Mouse (Mus musculus) embryonic facial prominence, embryonic 13.5 days (tissue): ENCODE results near the gene Amz2. TPM values are rescaled to one million over a fixed set of nuclear protein-coding genes. Genes with fewer than 3 reads are reported as not detected.

Experiments used
- ATAC-seq: fragments of 200-750 bp; cut with Nextera tagmentation; 2 replicates; pipeline ENCODE4 v1.8.0; 2017; ENCODE audit warnings: low read depth; ENCODE audit not compliant: insufficient number of reproducible peaks, insufficient read depth, low FRiP score, low TSS enrichment
- H3K27ac ChIP-seq: fragments of 300-500 bp; sonication (generic); 2 replicates; pipeline ENCODE4 v1.5.1; 2015; ENCODE audit warnings: moderate library complexity, mild to moderate bottlenecking, inconsistent platforms
- H3K27me3 ChIP-seq: fragments of 300-500 bp; sonication (generic); 2 replicates; pipeline ENCODE4 v1.6.1; 2015; ENCODE audit warnings: mild to moderate bottlenecking, inconsistent platforms
- H3K36me3 ChIP-seq: fragments of 300-500 bp; sonication (generic); 2 replicates; pipeline ENCODE4 v1.6.1; 2015; ENCODE audit warnings: mild to moderate bottlenecking, inconsistent platforms
- H3K4me1 ChIP-seq: fragments of 300-500 bp; sonication (generic); 2 replicates; pipeline ENCODE4 v1.6.1; 2015; ENCODE audit warnings: inconsistent platforms
- H3K4me2 ChIP-seq: fragments of 300-500 bp; sonication (generic); 2 replicates; pipeline ENCODE4 v1.6.1; 2015; ENCODE audit warnings: moderate library complexity, mild to moderate bottlenecking, inconsistent platforms
- H3K4me3 ChIP-seq: fragments of 300-500 bp; sonication (generic); 2 replicates; pipeline ENCODE4 v1.5.1; 2015; ENCODE audit warnings: mild to moderate bottlenecking, inconsistent platforms
- H3K9ac ChIP-seq: fragments of 300-500 bp; sonication (generic); 2 replicates; pipeline ENCODE4 v1.6.1; 2015; ENCODE audit warnings: mild to moderate bottlenecking, inconsistent platforms
- H3K9me3 ChIP-seq: fragments of 300-500 bp; sonication (generic); 2 replicates; pipeline ENCODE4 v1.6.1; 2016; ENCODE audit warnings: inconsistent platforms
- WGBS: fragments of 180-500 bp; shearing (Covaris S2); methylation state at CpG from one replicate; pipeline ENCODE4 v1.1.7; 2015; ENCODE audit warnings: mixed read lengths; 5-methylcytosine and 5-hydroxymethylcytosine counted together
- polyA plus RNA-seq: library from polyadenylated mRNA; unstranded; fragments of >200 nt; fragmentation: Nextera tagmentation; extraction: Ambion mirVana; gene quantifications from 2 replicates; pipeline ENCODE4 v1.2.1, GENCODE M21; 2015

Amz2 gene
- polyA plus RNA-seq, 1 experiment from 2014 or later: 48.4 TPM

DNA sequence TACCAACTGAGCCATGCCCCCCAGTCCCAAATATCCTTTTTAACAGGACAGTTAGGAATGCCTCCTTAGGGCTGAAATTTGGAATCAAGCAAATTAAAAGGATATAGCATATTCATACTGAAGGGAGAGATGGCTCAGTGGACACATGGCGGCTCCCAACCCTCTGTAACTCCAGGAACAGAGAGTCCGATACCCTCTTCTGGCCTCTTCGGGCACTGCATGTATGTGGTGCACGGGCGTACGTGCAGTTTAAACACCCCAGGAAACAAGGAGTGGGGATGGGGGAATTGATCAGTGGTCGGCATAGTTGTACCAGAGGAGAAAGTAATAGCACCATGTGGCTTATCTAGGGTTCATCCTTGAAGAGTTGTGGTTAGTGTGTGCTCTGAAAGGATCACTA lies 18.9 kb downstream of the Amz2 start:
- Histone ChIP-seq H3K36me3 (no peaks in the 10 kb centered on the region), H3K4me2 (no peak overlapping the region), H3K4me1 (peaks cover 15% of the 10 kb centered on the region), H3K9ac (no peak overlapping the region), H3K9me3 (no peaks in the 10 kb centered on the region), H3K4me3 (no peak overlapping the region), H3K27me3 (no peaks in the 10 kb centered on the region; the same call in 1 of the 2 replicates), H3K27ac (no peak overlapping the region)
- no peak for ATAC-seq
- 54% methylated on average over 7 of the region's 7 CpGs for WGBS

DNA sequence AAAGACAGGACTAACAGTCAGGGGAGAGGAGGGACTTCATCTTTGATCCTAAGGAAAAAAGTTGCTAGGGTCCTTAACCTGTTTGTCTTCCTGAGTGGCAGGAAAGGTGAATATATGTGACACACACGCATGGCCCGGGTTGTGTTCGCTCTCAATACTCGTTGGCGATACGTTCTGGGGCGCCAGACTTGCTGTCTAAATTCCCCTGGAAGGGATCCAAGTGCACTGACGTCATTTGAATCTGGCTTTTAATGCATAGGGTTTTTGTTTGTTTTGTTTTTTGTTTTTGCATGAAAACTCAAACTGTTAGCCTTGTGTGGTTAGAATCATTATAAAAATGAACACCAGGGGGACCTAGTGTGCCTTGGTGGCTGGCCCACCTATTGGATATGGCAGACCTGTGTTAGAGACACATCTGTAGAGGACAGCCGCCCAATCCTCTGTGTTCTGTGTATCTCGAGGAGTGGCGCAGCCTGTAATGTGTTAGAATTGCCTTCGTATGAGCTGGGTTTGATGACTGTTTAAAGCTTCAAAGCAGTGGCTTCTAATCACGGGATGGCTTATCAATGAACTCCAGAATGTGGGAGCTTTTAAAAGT lies 19.8 kb downstream of the Amz2 start:
- H3K27ac ChIP-seq: no peak overlapping the region
- no peaks in the 10 kb centered on the region for H3K36me3 ChIP-seq
- no peak overlapping the region for H3K9ac ChIP-seq
- 46% methylated on average over 13 of the region's 13 CpGs for WGBS
- ATAC-seq: no peak
- H3K27me3 ChIP-seq: no peaks in the 10 kb centered on the region; the same call in 1 of the 2 replicates
- peaks cover 5% of the 10 kb centered on the region; the same call in 1 of the 2 replicates for H3K4me1 ChIP-seq
- no peak overlapping the region for H3K4me3 ChIP-seq
- H3K4me2 ChIP-seq: no peak overlapping the region
- H3K9me3 ChIP-seq: no peaks in the 10 kb centered on the region

DNA sequence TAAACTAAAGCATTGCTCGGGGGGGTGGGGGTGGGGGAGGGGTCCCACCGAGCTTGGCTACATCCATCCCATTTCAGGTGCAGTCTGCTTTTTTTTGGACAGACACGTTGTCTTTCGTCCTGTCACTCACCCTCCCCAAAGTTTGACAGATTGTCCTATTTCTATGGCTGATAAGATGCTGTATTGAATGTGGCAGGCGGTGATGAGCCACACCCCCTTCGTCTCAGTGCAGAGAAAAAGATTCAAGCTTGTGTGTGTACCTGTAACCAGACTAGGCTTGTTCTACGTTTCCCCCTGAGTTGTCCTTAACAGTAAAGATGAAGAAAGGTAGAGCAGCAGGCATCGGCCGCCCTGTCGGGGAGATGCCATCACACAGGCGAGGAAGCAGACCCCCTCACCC lies 25.4 kb downstream of the Amz2 start:
- Histone ChIP-seq H3K4me3 (no peak overlapping the region), H3K4me1 (no peaks in the 10 kb centered on the region), H3K27ac (no peak overlapping the region), H3K27me3 (no peaks in the 10 kb centered on the region), H3K9me3 (no peaks in the 10 kb centered on the region), H3K4me2 (no peak overlapping the region), H3K36me3 (no peaks in the 10 kb centered on the region), H3K9ac (no peak overlapping the region)
- ATAC-seq: no peak
- 73% methylated on average over 11 of the region's 11 CpGs for WGBS

DNA sequence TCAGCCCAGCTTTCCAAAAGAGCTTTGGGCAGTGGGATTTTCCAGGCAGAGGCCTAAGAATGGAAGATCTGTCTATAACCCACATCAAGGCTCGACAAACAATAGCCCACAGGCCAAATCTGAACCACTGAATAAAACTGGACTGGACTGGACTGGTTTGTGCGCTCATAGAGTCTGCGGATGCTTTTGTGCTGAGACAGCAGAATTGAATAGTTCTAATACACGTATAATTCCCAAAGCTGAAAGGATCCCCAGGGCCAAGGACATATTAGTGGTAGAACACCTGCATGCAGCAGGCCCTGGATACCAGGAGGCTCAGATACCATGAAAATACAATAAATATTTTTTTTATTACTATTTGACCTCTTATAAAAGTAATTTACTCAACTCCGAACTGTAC lies 30.5 kb downstream of the Amz2 start:
- ATAC-seq: no peak
- no peaks in the 10 kb centered on the region for H3K9me3 ChIP-seq
- no peak overlapping the region for H3K4me3 ChIP-seq
- no peaks in the 10 kb centered on the region for H3K4me1 ChIP-seq
- no peaks in the 10 kb centered on the region for H3K36me3 ChIP-seq
- WGBS: 91% methylated on average over 5 of the region's 5 CpGs
- no peak overlapping the region for H3K27ac ChIP-seq
- no peak overlapping the region for H3K9ac ChIP-seq
- H3K27me3 ChIP-seq: no peaks in the 10 kb centered on the region
- no peak overlapping the region for H3K4me2 ChIP-seq

DNA sequence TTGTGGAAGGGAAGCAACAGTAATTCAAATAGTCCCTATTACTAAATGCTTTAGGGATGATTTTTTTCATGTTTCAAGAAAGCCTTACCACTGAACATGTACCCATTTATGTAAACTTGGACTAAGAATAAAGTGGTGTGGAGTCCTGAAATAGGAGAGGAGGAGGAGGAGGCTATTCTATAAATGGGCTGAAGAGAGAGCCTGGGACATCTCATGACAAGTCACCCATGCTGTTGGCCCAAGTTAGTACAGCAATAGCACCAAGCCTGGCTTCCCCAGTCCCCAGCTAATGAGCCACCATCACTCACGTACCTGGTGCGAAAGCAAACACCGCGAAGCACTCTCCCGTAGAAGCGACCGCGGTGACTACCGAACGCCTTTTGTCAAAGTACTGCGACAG lies 32.4 kb downstream of the Amz2 start:
- Histone ChIP-seq H3K4me3 (no peak overlapping the region), H3K36me3 (no peaks in the 10 kb centered on the region), H3K9me3 (no peaks in the 10 kb centered on the region), H3K9ac (no peak overlapping the region), H3K4me1 (no peaks in the 10 kb centered on the region), H3K4me2 (no peak overlapping the region), H3K27me3 (no peaks in the 10 kb centered on the region), H3K27ac (no peak overlapping the region)
- WGBS: 94% methylated on average over 11 of the region's 11 CpGs
- ATAC-seq: no peak

DNA sequence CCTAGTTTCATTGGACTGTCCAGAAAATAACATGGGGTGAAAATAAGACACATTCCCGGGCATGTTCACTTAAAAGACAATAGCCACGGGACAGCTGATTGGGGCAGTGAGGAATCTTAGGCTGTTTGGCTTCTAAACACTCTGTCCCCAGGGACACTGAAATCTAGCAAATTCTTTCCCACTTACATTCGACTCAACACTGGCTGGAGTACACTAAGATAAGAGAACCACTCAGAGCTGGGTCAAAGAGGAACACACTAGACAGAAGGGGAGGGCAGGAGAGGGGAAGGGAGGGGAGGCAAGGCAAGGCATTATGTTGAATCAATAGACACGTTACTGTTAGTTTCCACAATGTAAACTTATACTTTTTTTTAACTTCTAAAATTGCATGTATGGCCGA lies 34.8 kb downstream of the Amz2 start:
- H3K4me3 ChIP-seq: no peak overlapping the region
- no peaks in the 10 kb centered on the region for H3K4me1 ChIP-seq
- H3K36me3 ChIP-seq: no peaks in the 10 kb centered on the region
- no peak overlapping the region for H3K4me2 ChIP-seq
- 68% methylated on average over 5 of the region's 5 CpGs for WGBS
- no peaks in the 10 kb centered on the region for H3K9me3 ChIP-seq
- ATAC-seq: no peak
- no peak overlapping the region for H3K9ac ChIP-seq
- H3K27ac ChIP-seq: no peak overlapping the region
- H3K27me3 ChIP-seq: no peaks in the 10 kb centered on the region

DNA sequence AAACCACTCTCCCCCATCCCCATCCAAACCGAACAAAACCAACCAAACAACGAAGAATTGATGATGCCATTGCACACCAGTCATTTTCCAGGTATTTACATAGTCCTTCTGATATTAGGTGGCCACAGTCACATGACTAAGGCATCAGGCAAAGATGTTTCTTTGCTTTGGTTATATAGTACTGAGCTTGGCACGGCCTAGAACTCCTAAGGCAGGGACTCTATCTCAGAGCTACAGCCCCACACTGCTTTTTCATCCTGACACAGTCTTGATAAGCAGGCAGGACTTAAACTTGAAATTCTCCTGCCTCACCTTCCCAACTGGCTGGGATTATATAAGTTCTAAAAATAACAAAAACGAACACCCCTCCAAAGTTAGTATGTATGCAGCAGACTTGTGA lies 39.3 kb downstream of the Amz2 start:
- Histone ChIP-seq H3K9me3 (no peaks in the 10 kb centered on the region), H3K27ac (no peak overlapping the region), H3K9ac (no peak overlapping the region), H3K36me3 (no peaks in the 10 kb centered on the region), H3K4me3 (no peak overlapping the region), H3K4me1 (no peaks in the 10 kb centered on the region), H3K27me3 (no peaks in the 10 kb centered on the region; the same call in 1 of the 2 replicates), H3K4me2 (no peak overlapping the region)
- no peak for ATAC-seq
- 90% methylated on average over 4 of the region's 4 CpGs for WGBS

DNA sequence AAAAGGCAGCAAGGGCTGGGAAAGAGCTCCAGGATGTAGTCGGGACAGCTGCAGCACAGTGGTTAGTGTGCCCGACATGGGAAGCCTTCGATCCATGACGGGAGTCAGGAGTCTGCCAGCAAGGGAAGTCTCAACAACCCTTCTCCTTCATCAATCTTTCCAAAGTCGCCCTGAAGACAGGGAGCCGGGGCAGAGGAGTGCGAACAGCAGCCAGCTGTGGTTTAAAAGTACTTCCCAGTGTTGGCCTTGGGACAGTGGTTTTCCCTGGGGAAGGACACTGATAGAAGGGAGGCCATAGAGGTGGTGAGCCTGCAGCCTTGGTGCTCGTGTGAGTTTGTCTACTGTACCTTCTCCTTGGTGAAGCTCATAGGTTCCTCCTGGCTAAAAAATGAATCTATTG lies 41.2 kb downstream of the Amz2 start:
- Histone ChIP-seq H3K4me1 (peaks cover 14% of the 10 kb centered on the region), H3K27me3 (peaks cover 18% of the 10 kb centered on the region), H3K4me3 (no peak overlapping the region), H3K9me3 (no peaks in the 10 kb centered on the region), H3K36me3 (no peaks in the 10 kb centered on the region), H3K27ac (no peak overlapping the region), H3K9ac (no peak overlapping the region), H3K4me2 (no peak overlapping the region)
- ATAC-seq: no peak
- 83% methylated on average over 8 of the region's 8 CpGs for WGBS

DNA sequence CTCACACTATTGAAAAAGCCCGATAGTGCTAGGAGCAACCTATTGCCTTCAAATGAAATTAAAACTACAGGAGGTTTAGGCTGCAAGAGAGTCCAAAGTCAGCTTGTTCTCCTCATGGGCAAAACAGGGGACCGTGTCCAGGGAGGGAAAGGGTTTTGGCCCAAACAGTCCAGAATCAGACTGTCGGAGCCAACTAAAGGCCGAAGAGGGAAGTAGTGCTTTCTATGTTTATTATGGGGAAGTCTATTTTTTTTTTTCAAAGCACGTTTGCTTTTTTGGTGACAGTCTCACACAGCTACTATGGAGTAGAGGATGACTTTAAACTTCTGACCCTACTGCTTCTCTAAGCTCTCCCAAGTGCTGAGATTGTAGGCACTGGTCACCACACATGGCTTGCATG lies 42.4 kb downstream of the Amz2 start:
- ATAC-seq: no peak

DNA sequence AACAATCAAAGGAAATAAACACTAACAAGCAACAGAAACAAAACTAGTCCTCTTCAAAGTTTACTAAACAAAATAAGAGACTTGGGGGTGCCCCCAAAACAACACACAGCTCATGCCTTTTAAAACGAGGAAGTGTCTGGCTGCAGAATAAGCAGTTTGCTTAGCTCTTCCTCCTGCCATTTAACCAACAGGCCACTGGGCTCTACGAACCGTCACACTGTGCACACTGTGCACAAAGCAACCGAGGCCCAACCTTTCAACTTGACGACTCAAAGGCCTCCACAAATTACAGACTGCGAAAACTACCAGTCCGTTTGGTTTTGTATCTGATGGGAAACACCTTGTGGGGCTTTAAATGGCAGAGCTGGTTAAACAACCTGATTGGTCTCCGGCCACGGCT lies 44.4 kb downstream of the Amz2 start:
- Histone ChIP-seq H3K4me1 (peaks cover 24% of the 10 kb centered on the region), H3K27me3 (peaks cover 37% of the 10 kb centered on the region), H3K36me3 (no peaks in the 10 kb centered on the region), H3K9ac (no peak overlapping the region), H3K4me2 (no peak overlapping the region), H3K9me3 (no peaks in the 10 kb centered on the region), H3K27ac (no peak overlapping the region), H3K4me3 (no peak overlapping the region)
- no peak for ATAC-seq
- 58% methylated on average over 9 of the region's 9 CpGs for WGBS

More for the DNA sequence above, 42.4 kb downstream of the Amz2 start:
- H3K27ac ChIP-seq: no peak overlapping the region
- H3K4me2 ChIP-seq: no peak overlapping the region
- H3K27me3 ChIP-seq: peaks cover 23% of the 10 kb centered on the region
- no peaks in the 10 kb centered on the region for H3K36me3 ChIP-seq
- no peak overlapping the region for H3K9ac ChIP-seq
- no peak overlapping the region for H3K4me3 ChIP-seq
- 92% methylated on average over 5 of the region's 5 CpGs for WGBS
- peaks cover 20% of the 10 kb centered on the region for H3K4me1 ChIP-seq
- H3K9me3 ChIP-seq: no peaks in the 10 kb centered on the region

DNA sequence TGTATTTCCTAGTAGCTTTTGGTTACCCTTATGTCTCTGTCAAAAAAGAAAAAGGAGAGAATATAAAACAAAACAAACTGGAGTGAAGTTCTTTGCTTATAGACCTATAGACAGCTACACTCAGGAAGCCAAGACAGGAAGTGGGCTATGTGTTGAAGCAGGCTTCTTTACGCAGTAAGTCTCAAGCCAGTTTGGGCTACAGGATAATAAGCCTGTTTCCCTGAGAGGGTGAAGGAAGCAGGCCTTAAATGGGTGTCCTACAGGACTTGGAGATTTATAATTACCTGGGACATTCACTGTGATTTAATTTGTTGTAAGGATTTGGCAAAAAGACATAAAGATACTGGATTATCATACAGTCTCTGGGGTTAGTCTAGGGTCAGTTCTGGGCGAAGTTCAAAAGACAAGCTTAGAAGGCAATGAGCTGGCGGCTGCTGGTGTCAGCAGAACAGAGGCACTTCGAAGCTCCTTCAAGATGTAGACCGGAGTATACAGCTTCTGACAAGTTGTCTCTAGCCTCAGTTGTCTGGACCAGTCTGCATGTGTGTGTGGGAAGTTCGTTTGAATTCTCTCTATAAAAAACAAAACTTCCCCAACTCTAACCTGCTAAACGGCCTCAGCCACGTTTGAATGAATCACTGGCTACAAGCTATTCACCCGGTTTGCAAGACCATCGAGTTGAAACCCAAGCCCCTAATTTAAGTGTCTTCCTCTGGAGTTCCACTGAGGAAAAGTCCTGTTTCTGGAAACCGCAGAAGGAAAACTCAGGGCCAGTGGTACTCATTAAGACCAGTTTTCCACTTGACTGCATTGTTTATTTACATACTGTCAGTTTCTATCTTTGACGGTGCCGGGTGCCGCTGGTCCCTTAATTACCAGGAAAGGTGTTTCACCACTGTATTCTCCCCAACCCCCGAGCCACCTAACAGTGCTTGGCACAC lies 45.4 kb downstream of the Amz2 start:
- H3K27me3 ChIP-seq: peaks cover 43% of the 10 kb centered on the region
- peak overlapping the region; percentile 91 for H3K4me2 ChIP-seq
- H3K36me3 ChIP-seq: no peaks in the 10 kb centered on the region
- peaks cover 24% of the 10 kb centered on the region for H3K4me1 ChIP-seq
- no peak for ATAC-seq
- H3K9ac ChIP-seq: 0 out of 2 replicates have a peak overlapping the region, but pooled peaks have one; percentile 78
- peak overlapping the region; percentile 58 for H3K4me3 ChIP-seq
- H3K27ac ChIP-seq: no peak overlapping the region
- H3K9me3 ChIP-seq: no peaks in the 10 kb centered on the region
- WGBS: 26% methylated on average over 15 of the region's 15 CpGs

DNA sequence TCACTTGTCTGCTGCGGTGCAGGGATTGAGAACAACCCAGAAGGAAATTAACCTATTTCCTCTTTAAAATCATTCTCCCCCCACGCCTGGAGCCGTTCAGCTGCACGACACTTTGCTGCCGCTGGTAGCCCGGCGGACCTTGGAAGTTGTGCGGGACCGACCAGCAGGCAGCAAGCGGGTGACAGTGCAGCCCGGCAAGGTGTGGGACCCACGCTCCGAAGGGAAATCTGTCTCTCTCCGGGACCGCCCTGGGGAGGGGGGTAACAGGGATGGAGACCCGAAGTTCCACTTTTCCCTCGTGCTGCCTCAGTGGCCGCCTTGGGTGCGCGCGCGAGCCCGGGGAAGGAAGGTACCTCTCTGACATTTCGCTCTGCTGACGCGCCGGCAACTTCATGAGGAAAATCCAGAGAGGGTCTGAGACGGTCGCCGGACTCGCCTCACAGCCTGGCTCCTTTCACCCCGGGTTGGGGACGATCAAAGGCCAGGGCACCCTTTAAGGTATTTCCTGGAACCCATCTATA lies 46.5 kb downstream of the Amz2 start:
- H3K4me3 ChIP-seq: peak overlapping the region; percentile 58
- peaks cover 24% of the 10 kb centered on the region for H3K4me1 ChIP-seq
- H3K9me3 ChIP-seq: no peaks in the 10 kb centered on the region
- no peak overlapping the region for H3K27ac ChIP-seq
- peak overlapping the region; percentile 78 for H3K9ac ChIP-seq
- H3K36me3 ChIP-seq: no peaks in the 10 kb centered on the region
- peaks cover 51% of the 10 kb centered on the region for H3K27me3 ChIP-seq
- 0% methylated on average over 33 of the region's 33 CpGs for WGBS
- H3K4me2 ChIP-seq: peak overlapping the region; percentile 91
- no peak for ATAC-seq
